Comparison of ENCODE assay signal across 20 mouse cellular contexts in genomic region chr6:138665416-138665815, GRCm38 (mm10). TPM values are rescaled to one million over a fixed set of nuclear protein-coding genes. Genes with fewer than 3 reads are reported as not detected.
"Had no signal": no experiment of that assay in that cellular context is flagged by ENCODE, and none has a peak within 500 bp of the region (broad histone marks: within the 10 kb centered on the region; RNA-seq: fewer than 3 reads in every experiment).

No protein-coding gene starts in this region.

- H3K36me3 ChIP-seq: midbrain, embryonic 13.5 days; midbrain, embryonic 15.5 days; neural tube, embryonic 12.5 days; stomach, embryonic 15.5 days had no signal

- H3K9me3 ChIP-seq: midbrain, embryonic 15.5 days; neural tube, embryonic 12.5 days; stomach, embryonic 15.5 days had no signal

- H3K9ac ChIP-seq: lung, embryonic 14.5 days; midbrain, embryonic 13.5 days; midbrain, embryonic 15.5 days; neural tube, embryonic 12.5 days; stomach, embryonic 15.5 days had no signal

- ATAC-seq: midbrain, embryonic 13.5 days; midbrain, embryonic 15.5 days had no signal

- H3K4me1 ChIP-seq: megakaryocyte, embryonic 14.5 days; midbrain, embryonic 13.5 days; midbrain, embryonic 15.5 days; neural tube, embryonic 12.5 days; stomach, embryonic 15.5 days had no signal

- H3K4me2 ChIP-seq: lung, embryonic 14.5 days; midbrain, embryonic 11.5 days; midbrain, embryonic 13.5 days; midbrain, embryonic 15.5 days; neural tube, embryonic 12.5 days; stomach, embryonic 15.5 days had no signal

- H3K4me3 ChIP-seq: megakaryocyte, embryonic 14.5 days; midbrain, embryonic 13.5 days; midbrain, embryonic 15.5 days; neural tube, embryonic 12.5 days; stomach, embryonic 15.5 days had no signal

- H3K27me3 ChIP-seq: megakaryocyte, embryonic 14.5 days; midbrain, embryonic 13.5 days; midbrain, embryonic 15.5 days; neural tube, embryonic 12.5 days; stomach, embryonic 15.5 days had no signal

- DNase-seq: lung, adult 18-20 months; lung, embryonic 14.5 days; lung, postnatal 10 days; right cerebral cortex, postnatal 14 days; thymus, adult 2 months; thymus, postnatal 25 days; thymus, postnatal 4 days had no signal

- H3K27ac ChIP-seq: macrophage; midbrain, embryonic 13.5 days; midbrain, embryonic 15.5 days; neural tube, embryonic 12.5 days; stomach, embryonic 15.5 days; stomach, postnatal 0 days had no signal

RNA-seq across cellular contexts. Expression of gene Igbp1b, which starts 7.1 kb away (rescaled TPM):
- polyA plus RNA-seq: liver, embryonic 16.5 days; lung, embryonic 14.5 days; lung, embryonic 16.5 days; macrophage; midbrain, embryonic 13.5 days; neural tube, embryonic 12.5 days; neural tube, embryonic 14.5 days; spleen, adult 2 months; stomach, embryonic 15.5 days; stomach, postnatal 0 days; thymus, adult 2 months; urinary bladder, adult 2 months had no signal
